Mouse (Mus musculus) lung, postnatal 0 days (tissue): ENCODE measurements around the gene Dnajc30. TPM values are rescaled to one million over a fixed set of nuclear protein-coding genes. Genes with fewer than 3 reads are reported as not detected.

Experiments
- ATAC-seq: fragments of 200-750 bp; cut with Nextera tagmentation; 2 replicates; pipeline ENCODE4 v1.8.0; 2017; ENCODE audit warnings: moderate library complexity
- DNase-seq: peaks from one replicate; pipeline ENCODE4 v3.0.0-alpha.2; 2016; ENCODE audit warnings: low spot score
- H3K27ac ChIP-seq: fragments of 300-500 bp; sonication (generic); 2 replicates; pipeline ENCODE4 v1.5.1; 2014; ENCODE audit warnings: antibody characterized with exemption, mild to moderate bottlenecking, low read length, mixed read lengths
- H3K27me3 ChIP-seq: fragments of 300-500 bp; sonication (generic); replicated peaks from 2 replicates; pipeline ENCODE4 v1.6.1; 2014; ENCODE audit warnings: low read length, mixed read lengths; ENCODE audit not compliant: insufficient read depth
- H3K36me3 ChIP-seq: fragments of 300-500 bp; sonication (generic); 2 replicates; pipeline ENCODE4 v1.6.1; 2014; ENCODE audit warnings: low read length, mixed read lengths; ENCODE audit not compliant: insufficient read depth
- H3K4me1 ChIP-seq: fragments of 300-500 bp; sonication (generic); 2 replicates; pipeline ENCODE4 v1.6.1; 2014; ENCODE audit warnings: antibody characterized with exemption, low read depth, low read length, mixed read lengths; ENCODE audit not compliant: insufficient read depth
- H3K4me2 ChIP-seq: fragments of 300-500 bp; sonication (generic); replicated peaks from 2 replicates; pipeline ENCODE4 v1.6.1; 2014; ENCODE audit warnings: low read depth, mild to moderate bottlenecking, low read length, moderate library complexity, mixed read lengths
- H3K4me3 ChIP-seq: fragments of 300-500 bp; sonication (generic); 2 replicates; pipeline ENCODE4 v1.5.1; 2014; ENCODE audit warnings: low read depth, low read length
- H3K9ac ChIP-seq: fragments of 300-500 bp; sonication (generic); replicated peaks from 2 replicates; pipeline ENCODE4 v1.6.1; 2014; ENCODE audit warnings: low read depth, mild to moderate bottlenecking
- H3K9me3 ChIP-seq: fragments of 300-500 bp; sonication (generic); 2 replicates; pipeline ENCODE4 v1.6.1; 2016; ENCODE audit warnings: low read length, mixed read lengths
- CTCF ChIP-seq: IDR thresholded peaks from 2 replicates; pipeline ENCODE4 v1.5.1; 2016; ENCODE audit warnings: antibody characterized with exemption, mild to moderate bottlenecking
- EP300 ChIP-seq: IDR thresholded peaks from 2 replicates; pipeline ENCODE4 v1.6.1; 2016; ENCODE audit warnings: antibody characterized with exemption, mild to moderate bottlenecking, control low read depth
- WGBS: fragments of 180-500 bp; shearing (Covaris S2); extraction: QIAGEN DNeasy Blood & Tissue Kit; methylation state at CpG from one replicate; pipeline ENCODE4 v1.1.7; 2014; 5-methylcytosine and 5-hydroxymethylcytosine counted together
- polyA plus RNA-seq: library from polyadenylated mRNA; unstranded; fragments of >200 nt; fragmentation: Nextera tagmentation; extraction: Ambion mirVana; gene quantifications from 2 replicates; pipeline ENCODE4 v1.2.1, GENCODE M21; 2015

Dnajc30 gene
- polyA plus RNA-seq, 1 experiment from 2014 or later = 28.8 TPM

DNA sequence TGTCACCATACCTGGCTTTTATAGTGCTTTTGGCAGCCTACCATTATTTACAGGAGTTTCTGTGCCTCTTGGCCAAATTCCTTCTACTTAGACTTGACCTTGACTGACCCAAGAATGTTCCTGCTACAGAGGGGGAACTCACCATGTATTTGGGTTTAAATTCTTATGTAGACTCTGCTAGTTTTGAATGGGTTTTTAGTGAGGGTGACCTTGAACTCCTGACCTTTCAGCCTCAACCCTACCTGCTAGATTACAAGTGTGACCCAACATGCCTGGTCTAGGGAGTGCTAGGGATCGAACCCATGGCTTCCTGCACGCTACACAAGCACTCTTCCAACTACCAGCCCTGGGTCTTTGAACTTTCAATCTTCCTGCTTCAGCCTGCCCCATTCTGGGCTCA lies 8.1 kb downstream of the Dnajc30 start:
- peaks cover 6% of the 10 kb centered on the region; the same call in 1 of the 2 replicates for H3K36me3 ChIP-seq
- H3K9ac ChIP-seq = no peak overlapping the region
- H3K4me3 ChIP-seq = no peak overlapping the region
- no peak overlapping the region for H3K27ac ChIP-seq
- H3K4me2 ChIP-seq = no peak overlapping the region
- no peak for TF ChIP-seq CTCF
- no peak for TF ChIP-seq EP300
- H3K9me3 ChIP-seq = no peaks in the 10 kb centered on the region
- WGBS = 98% methylated on average over 2 of the region's 2 CpGs
- H3K4me1 ChIP-seq = peaks cover 2% of the 10 kb centered on the region; the same call in 1 of the 2 replicates
- ATAC-seq = no peak
- no peak for DNase-seq
- no peaks in the 10 kb centered on the region for H3K27me3 ChIP-seq

DNA sequence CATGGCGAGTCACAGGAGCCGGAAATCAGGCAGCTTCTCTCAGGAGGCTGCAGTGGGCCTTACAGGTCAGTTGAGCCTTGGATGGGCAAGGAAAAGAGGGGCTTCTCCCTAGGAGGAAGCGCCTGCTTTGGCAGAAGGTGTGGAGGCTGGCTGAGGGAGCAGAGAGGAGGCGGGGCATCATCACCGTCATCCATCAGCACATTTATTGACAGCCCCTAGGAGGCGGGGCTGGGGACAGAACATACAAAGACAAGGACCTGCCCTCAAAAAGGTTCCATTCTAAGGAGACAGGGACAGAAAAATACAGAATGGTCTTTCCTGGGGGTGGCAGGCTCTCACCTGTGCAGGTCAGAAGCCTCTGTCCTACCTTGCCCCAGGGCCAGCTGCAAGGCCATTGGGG lies 8.7 kb downstream of the Dnajc30 start:
- no peak for TF ChIP-seq CTCF
- no peak for TF ChIP-seq EP300
- H3K27me3 ChIP-seq = no peaks in the 10 kb centered on the region
- WGBS = 69% methylated on average over 6 of the region's 6 CpGs
- H3K27ac ChIP-seq = no peak overlapping the region
- no peak overlapping the region for H3K4me2 ChIP-seq
- ATAC-seq (no peak), DNase-seq (no peak)
- no peak overlapping the region for H3K9ac ChIP-seq
- H3K36me3 ChIP-seq = peaks cover 6% of the 10 kb centered on the region; the same call in 1 of the 2 replicates
- no peak overlapping the region for H3K4me3 ChIP-seq
- H3K4me1 ChIP-seq = peaks cover 3% of the 10 kb centered on the region; the same call in 1 of the 2 replicates
- H3K9me3 ChIP-seq = no peaks in the 10 kb centered on the region

DNA sequence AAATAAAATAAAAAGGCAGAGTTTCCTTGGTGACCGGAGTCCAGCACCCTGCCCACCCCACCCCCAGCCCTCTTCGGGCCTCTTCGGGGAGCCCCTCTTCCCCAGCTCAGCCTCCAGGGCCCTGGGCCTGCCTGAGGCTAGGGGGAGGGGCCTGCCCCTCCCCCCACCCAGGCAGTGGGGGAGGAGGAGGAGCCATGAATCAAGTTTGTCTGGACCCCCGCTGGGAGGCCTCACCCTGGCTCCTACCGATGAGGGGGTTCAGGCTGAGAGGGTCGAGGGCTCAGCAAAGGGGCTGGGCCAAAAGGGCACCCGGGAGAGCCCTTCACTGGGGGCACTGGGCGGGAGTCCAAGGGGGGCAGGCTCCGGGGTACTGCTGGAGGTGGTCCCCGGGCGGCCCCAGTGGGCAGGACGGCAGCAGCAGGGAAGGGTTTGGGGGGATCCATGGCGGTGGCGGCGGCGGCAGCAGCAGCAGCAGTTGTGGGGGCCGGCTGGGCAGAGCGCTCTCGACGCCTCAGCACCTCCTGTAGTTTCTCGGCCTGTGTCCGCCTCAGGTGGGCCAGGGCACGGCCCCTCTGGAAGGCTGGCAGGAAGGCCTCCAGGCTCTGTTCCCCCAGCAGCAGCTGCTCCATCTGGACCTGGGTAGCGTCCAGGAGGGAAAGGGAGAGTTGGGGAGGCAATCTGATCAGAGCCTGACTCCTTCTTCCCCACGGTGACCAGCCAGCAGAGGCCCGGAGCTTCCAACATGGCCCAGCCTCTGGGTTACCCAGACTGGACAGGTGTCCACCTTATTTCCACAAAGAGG lies 9.5 kb downstream of the Dnajc30 start:
- WGBS = 35% methylated on average over 18 of the region's 26 CpGs
- DNase-seq = no peak
- H3K9me3 ChIP-seq = no peaks in the 10 kb centered on the region
- no peak overlapping the region for H3K4me2 ChIP-seq
- TF ChIP-seq CTCF = no peak
- no peak for TF ChIP-seq EP300
- H3K4me3 ChIP-seq = no peak overlapping the region
- H3K27ac ChIP-seq = no peak overlapping the region
- H3K4me1 ChIP-seq = peaks cover 3% of the 10 kb centered on the region; the same call in 1 of the 2 replicates
- ATAC-seq = no peak
- H3K27me3 ChIP-seq = no peaks in the 10 kb centered on the region
- no peak overlapping the region for H3K9ac ChIP-seq
- no peaks in the 10 kb centered on the region for H3K36me3 ChIP-seq

DNA sequence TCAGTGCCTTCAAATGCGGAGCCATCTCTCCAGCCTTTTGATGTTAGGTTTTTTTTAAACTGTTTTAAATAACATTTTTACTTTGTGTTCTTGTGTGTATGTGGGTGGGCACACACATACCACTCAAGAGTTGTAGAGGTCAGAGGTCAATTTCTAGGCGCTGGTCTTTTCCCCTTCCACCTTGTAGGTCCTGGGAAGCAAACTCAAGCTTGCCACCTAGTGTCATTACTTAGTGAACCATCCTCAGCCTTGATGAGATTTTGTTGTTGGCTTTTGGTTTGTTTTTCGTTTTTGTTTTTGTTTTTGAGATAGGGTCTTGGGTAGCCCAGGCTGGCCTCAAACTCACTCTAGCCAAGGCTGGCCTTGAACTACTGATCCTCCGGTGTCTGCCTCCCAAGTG lies 11.7 kb downstream of the Dnajc30 start:
- Histone ChIP-seq H3K27me3 (no peaks in the 10 kb centered on the region), H3K9ac (no peak overlapping the region), H3K27ac (no peak overlapping the region), H3K4me2 (no peak overlapping the region), H3K36me3 (no peaks in the 10 kb centered on the region), H3K9me3 (no peaks in the 10 kb centered on the region), H3K4me3 (no peak overlapping the region), H3K4me1 (peaks cover 3% of the 10 kb centered on the region; the same call in 1 of the 2 replicates)
- WGBS = 58% methylated on average over 4 of the region's 4 CpGs
- no peak for DNase-seq
- TF ChIP-seq EP300 (no peak), CTCF (peak; percentile 31)
- no peak for ATAC-seq

- Histone ChIP-seq H3K36me3 (no peaks in the 10 kb centered on the region), H3K4me3 (no peak overlapping the region), H3K4me2 (no peak overlapping the region), H3K9ac (no peak overlapping the region), H3K9me3 (no peaks in the 10 kb centered on the region), H3K27ac (no peak overlapping the region), H3K27me3 (no peaks in the 10 kb centered on the region), H3K4me1 (peaks cover 3% of the 10 kb centered on the region; the same call in 1 of the 2 replicates)
- TF ChIP-seq CTCF (no peak), EP300 (no peak)
- ATAC-seq (no peak), DNase-seq (no peak)
- WGBS = 77% methylated on average over 14 of the region's 14 CpGs
These were observed 12.4 kb downstream of the Dnajc30 start for GRCm38 (mm10) chr5:135076368-135076767.

GRCm38 (mm10) chr5:135076931-135077505 lies 13.0 kb downstream of the Dnajc30 start:
- H3K4me3 ChIP-seq = peak overlapping the region; percentile 83
- TF ChIP-seq CTCF = no peak; the same call in 1 of the 2 replicates
- no peak for TF ChIP-seq EP300
- DNase-seq = peak; percentile 63
- no peaks in the 10 kb centered on the region for H3K9me3 ChIP-seq
- H3K4me2 ChIP-seq = peak overlapping the region; percentile 97
- WGBS = 22% methylated on average over 14 of the region's 14 CpGs
- H3K4me1 ChIP-seq = peaks cover 3% of the 10 kb centered on the region; the same call in 1 of the 2 replicates
- no peak overlapping the region for H3K27ac ChIP-seq
- H3K36me3 ChIP-seq = no peaks in the 10 kb centered on the region
- no peaks in the 10 kb centered on the region for H3K27me3 ChIP-seq
- H3K9ac ChIP-seq = peak overlapping the region; percentile 81; the same call in 1 of the 2 replicates
- ATAC-seq = peak; percentile 36
